Mouse (Mus musculus): ENCODE results near the gene Hal.

DNA sequence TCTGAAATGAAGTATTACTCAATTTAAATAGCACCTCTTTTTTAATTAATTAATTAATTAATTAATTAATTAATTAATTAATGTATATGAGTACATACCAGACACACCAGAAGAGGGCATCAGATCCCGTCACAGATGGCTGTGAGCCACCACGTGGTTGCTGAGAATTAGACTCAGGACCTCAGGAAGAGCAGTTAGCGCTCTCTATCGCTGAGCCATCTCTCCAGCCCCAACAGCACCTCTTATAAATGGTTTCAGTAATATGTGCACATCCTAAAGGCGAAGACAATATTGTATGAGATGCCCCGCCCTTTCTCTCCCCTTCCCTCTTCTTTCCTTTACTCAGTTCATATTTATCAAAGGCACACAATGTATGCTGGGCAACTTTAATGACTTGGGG, 80.1 kb downstream of the Hal start:
- TF ChIP-seq CTCF (IDR thresholded peaks at IDR 0.05; ENCODE audit: borderline replicate concordance, extremely low read depth, insufficient read depth, insufficient read length) = no peak
- no peak for TF ChIP-seq POLR2A (IDR thresholded peaks at IDR 0.05; ENCODE audit: borderline replicate concordance, extremely low read depth, insufficient read depth, insufficient read length, poor library complexity, severe bottlenecking)

Data from brain, embryonic 14.5 days (tissue).